24 mouse cellular contexts compared by ENCODE assay signal in genomic region chr14:79278927-79279326, GRCm38 (mm10). TPM values are rescaled to one million over a fixed set of nuclear protein-coding genes. Genes with fewer than 3 reads are reported as not detected.
"Had no signal": no experiment of that assay in that cellular context is flagged by ENCODE, and none has a peak within 500 bp of the region (broad histone marks: within the 10 kb centered on the region; RNA-seq: fewer than 3 reads in every experiment).

No protein-coding gene starts in this region.

- H3K4me3 ChIP-seq: limb, embryonic 10.5 days; limb, embryonic 13.5 days; liver, embryonic 12.5 days; liver, embryonic 15.5 days; lung, embryonic 15.5 days; stomach, embryonic 15.5 days had no signal

- H3K27ac ChIP-seq: limb, embryonic 10.5 days; limb, embryonic 13.5 days; liver, embryonic 12.5 days; liver, embryonic 15.5 days; lung, embryonic 15.5 days; stomach, embryonic 15.5 days had no signal

- H3K27me3 ChIP-seq: limb, embryonic 13.5 days; liver, embryonic 12.5 days; liver, embryonic 15.5 days; lung, embryonic 15.5 days; stomach, embryonic 15.5 days had no signal

- H3K9ac ChIP-seq: limb, embryonic 13.5 days; liver, embryonic 12.5 days; liver, embryonic 15.5 days; lung, embryonic 15.5 days; stomach, embryonic 15.5 days had no signal

- DNase-seq: kidney, postnatal 4 days; liver; lung, postnatal 10 days; midbrain, embryonic 14.5 days; right cerebral cortex, postnatal 4 days; spleen, adult 18-20 months; thymus, adult 18-20 months had no signal

- H3K9me3 ChIP-seq: limb, embryonic 10.5 days; limb, embryonic 13.5 days; liver, embryonic 12.5 days; liver, embryonic 15.5 days; lung, embryonic 15.5 days; stomach, embryonic 15.5 days had no signal

- H3K4me1 ChIP-seq: limb, embryonic 13.5 days; stomach, embryonic 15.5 days had no signal

- ATAC-seq: liver, embryonic 12.5 days had no signal

- H3K4me2 ChIP-seq: limb, embryonic 13.5 days; liver, embryonic 12.5 days; liver, embryonic 15.5 days; lung, embryonic 15.5 days; midbrain, embryonic 11.5 days; stomach, embryonic 15.5 days had no signal

- H3K36me3 ChIP-seq: limb, embryonic 10.5 days; limb, embryonic 13.5 days; liver, embryonic 12.5 days; liver, embryonic 15.5 days; lung, embryonic 15.5 days; stomach, embryonic 15.5 days had no signal

RNA-seq across cellular contexts. Expression of gene Zfp957, which starts 31.8 kb away (rescaled TPM):
- total RNA-seq: layer of hippocampus, adult 18-20 months; layer of hippocampus, postnatal 14 days; left cerebral cortex, postnatal 25 days; megakaryocyte progenitor cell, adult 5-6 weeks; megakaryocyte-erythroid progenitor cell, adult 5-6 weeks; midbrain, postnatal 0 days had no signal
- polyA plus RNA-seq: kidney, embryonic 16.5 days; limb, embryonic 10.5 days; limb, embryonic 13.5 days; liver, embryonic 12.5 days; liver, embryonic 15.5 days; lung, embryonic 15.5 days; midbrain, embryonic 11.5 days; midbrain, embryonic 14.5 days; neural tube, embryonic 11.5 days; neural tube, embryonic 14.5 days; stomach, embryonic 15.5 days; urinary bladder, adult 2 months had no signal
